Comparison of ENCODE assay signal across 8 mouse cellular contexts in genomic region chr2:172345258-172345738, GRCm38 (mm10). TPM values are rescaled to one million over a fixed set of nuclear protein-coding genes. Genes with fewer than 3 reads are reported as not detected.
DNase-seq lines count a peak whose midpoint lies in the region; ATAC-seq and TF ChIP-seq lines count a peak whose summit lies in the region.

Fam210b (plus strand) TSS chr2:172345565.

- peak; percentile 99 for DNase-seq in ZHBTc4 (ENCODE audit: low read depth, low spot score)
- peak; percentile 97 for DNase-seq in gastrocnemius, adult 2 months
- peak; percentile 97 for DNase-seq in hindbrain, postnatal 0 days (ENCODE audit: low spot score)
- DNase-seq in left cerebral cortex, adult 2 months (ENCODE audit: extremely low spot score in 1 of 2, low spot score in 2 of 2) = peak; percentile 91 to 94
- peak; percentile 92 to 95 for DNase-seq in right cerebral cortex, adult 2 months (ENCODE audit: low spot score in 2 of 2)
- DNase-seq in urinary bladder, postnatal 14 days (ENCODE audit: low spot score) = peak; percentile 96

- no peak for TF ChIP-seq CTCF in gastrocnemius, adult 2 months (IDR thresholded peaks at IDR 0.05)
- TF ChIP-seq CTCF in hindbrain, postnatal 0 days (IDR thresholded peaks at IDR 0.05; ENCODE audit: low read depth) = no peak
- no peak for TF ChIP-seq CTCF in left cerebral cortex, adult 2 months (IDR thresholded peaks at IDR 0.05)

- H3K4me2 ChIP-seq in hindbrain, postnatal 0 days (ENCODE audit: low read depth, low read length) = peak within 1 kb of the TSS; percentile 88

- H3K27me3 ChIP-seq in hindbrain, postnatal 0 days (ENCODE audit: insufficient read depth, low read length) = no peaks in the 10 kb centered on the region

- peak; percentile 85 for ATAC-seq in common myeloid progenitor, adult 5-6 weeks (replicated peaks; ENCODE audit: low read depth, poor library complexity, severe bottlenecking)
- peak; percentile 95 for ATAC-seq in hindbrain, postnatal 0 days
- peak; percentile 90 for ATAC-seq in megakaryocyte, adult 5-6 weeks (ENCODE audit: poor library complexity, severe bottlenecking)

- intact Hi-C loops in gastrocnemius, adult 2 months (cut with DNase I) = loop anchor here (5.0 to 10.0 kb wide), 2 partner anchors 97 to 650 kb away; partner anchors contain the start of gene Rtf2
- intact Hi-C loops in left cerebral cortex, adult 2 months (cut with DNase I) = loop anchor here (2.0 to 10.0 kb wide), 2 partner anchors 26 to 1830 kb away; partner anchors contain the start of genes Aurka and Cstf1

- H3K9me3 ChIP-seq in hindbrain, postnatal 0 days (ENCODE audit: low read length) = no peaks in the 10 kb centered on the region

- peak within 1 kb of the TSS; percentile 91 for H3K4me3 ChIP-seq in gastrocnemius, adult 2 months
- H3K4me3 ChIP-seq in hindbrain, postnatal 0 days (ENCODE audit: low read length) = peak within 1 kb of the TSS; percentile 48
- H3K4me3 ChIP-seq in left cerebral cortex, adult 2 months = peak within 1 kb of the TSS; percentile 60

- H3K36me3 ChIP-seq in hindbrain, postnatal 0 days (ENCODE audit: insufficient read depth, low read length) = no peaks in the 10 kb centered on the region

- 1% methylated on average over 28 of the region's 35 CpGs for WGBS in hindbrain, postnatal 0 days

- H3K9ac ChIP-seq in hindbrain, postnatal 0 days (replicated peaks; ENCODE audit: low read length) = peak within 1 kb of the TSS; percentile 49

- H3K27ac ChIP-seq in gastrocnemius, adult 2 months = peak within 1 kb of the TSS; percentile 93
- H3K27ac ChIP-seq in hindbrain, postnatal 0 days = peak within 1 kb of the TSS; percentile 65
- peak within 1 kb of the TSS; percentile 28 for H3K27ac ChIP-seq in left cerebral cortex, adult 2 months

- peaks cover 11% of the 10 kb centered on the region; the same call in 1 of the 2 replicates for H3K4me1 ChIP-seq in hindbrain, postnatal 0 days (ENCODE audit: insufficient read depth, low read length)

RNA-seq across cellular contexts. Expression of gene Fam210b, which starts in this region (rescaled TPM):
- 5.6 and 6.8 TPM in 2 replicates for total RNA-seq in common myeloid progenitor, adult 5-6 weeks (2017)
- 1 to 10 TPM; 5.0 to 6.4 TPM for total RNA-seq in gastrocnemius, adult 2 months (2021)
- 10.9 and 11.8 TPM in 2 replicates for total RNA-seq in hindbrain, postnatal 0 days (2014; rRNA removed)
- polyA plus RNA-seq in hindbrain, postnatal 0 days (2015; fragmentation: Nextera tagmentation; extraction: Ambion mirVana) = 23.0 and 23.1 TPM in 2 replicates
- 10 to 100 TPM; 10.9 to 12.6 TPM for total RNA-seq in left cerebral cortex, adult 2 months (2021)
- 3.4 TPM in 2 replicates for total RNA-seq in megakaryocyte, adult 5-6 weeks (2015)
- total RNA-seq in megakaryocyte, adult 5-6 weeks (2017) = 1.5 and 2.3 TPM in 2 replicates

Comparison
In these comparisons a context has a peak if more than half of its experiments do, and no peak if none do; other contexts are left out.
1. Peak in every context shown above with its lines: DNase-seq, ATAC-seq, H3K4me3 ChIP-seq and H3K27ac ChIP-seq.
2. H3K27ac ChIP-seq: peak in every context shown above with its lines; median percentile 93 in gastrocnemius, adult 2 months; 65 in hindbrain, postnatal 0 days; 28 in left cerebral cortex, adult 2 months.